Mouse (Mus musculus) limb, embryonic 15.5 days (tissue): ENCODE data around the gene Mvb12a. TPM values are rescaled to one million over a fixed set of nuclear protein-coding genes. Genes with fewer than 3 reads are reported as not detected.
A peak's percentile ranks its signal among the peaks of the same experiment; 100 is the strongest.

Experiments used
- ATAC-seq: fragments of 200-750 bp; cut with Nextera tagmentation; 2 replicates; pipeline ENCODE4 v1.8.0; 2017; ENCODE audit warnings: low read depth, moderate TSS enrichment; ENCODE audit not compliant: insufficient number of reproducible peaks, low FRiP score, low TSS enrichment
- H3K27ac ChIP-seq: fragments of 300-500 bp; sonication (generic); 2 replicates; pipeline ENCODE4 v1.5.1; 2015; ENCODE audit warnings: moderate library complexity, mild to moderate bottlenecking, inconsistent platforms
- H3K27me3 ChIP-seq: fragments of 300-500 bp; sonication (generic); 2 replicates; pipeline ENCODE4 v1.6.1; 2015; ENCODE audit warnings: inconsistent platforms
- H3K36me3 ChIP-seq: fragments of 300-500 bp; sonication (generic); 2 replicates; pipeline ENCODE4 v1.6.1; 2015; ENCODE audit warnings: inconsistent platforms
- H3K4me1 ChIP-seq: fragments of 300-500 bp; sonication (generic); 2 replicates; pipeline ENCODE4 v1.6.1; 2015; ENCODE audit warnings: inconsistent platforms
- H3K4me2 ChIP-seq: fragments of 300-500 bp; sonication (generic); 2 replicates; pipeline ENCODE4 v1.6.1; 2015; ENCODE audit warnings: mild to moderate bottlenecking, inconsistent platforms
- H3K4me3 ChIP-seq: fragments of 300-500 bp; sonication (generic); 2 replicates; pipeline ENCODE4 v1.5.1; 2015; ENCODE audit warnings: mild to moderate bottlenecking, inconsistent platforms
- H3K9ac ChIP-seq: fragments of 300-500 bp; sonication (generic); 2 replicates; pipeline ENCODE4 v1.6.1; 2015; ENCODE audit warnings: inconsistent platforms
- H3K9me3 ChIP-seq: fragments of 300-500 bp; sonication (generic); 2 replicates; pipeline ENCODE4 v1.6.1; 2016; ENCODE audit warnings: inconsistent platforms
- WGBS: fragments of 180-500 bp; shearing (Covaris S2); methylation state at CpG from one replicate; pipeline ENCODE4 v1.1.7; 2015; 5-methylcytosine and 5-hydroxymethylcytosine counted together
- polyA plus RNA-seq: library from polyadenylated mRNA; unstranded; fragments of >200 nt; fragmentation: Nextera tagmentation; extraction: Ambion mirVana; gene quantifications from 2 replicates; pipeline ENCODE4 v1.2.1, GENCODE M21; 2015

Mvb12a gene
- polyA plus RNA-seq, 1 experiment from 2014 or later, result 95.7 TPM

- H3K36me3 ChIP-seq, result peaks cover 32% of the 10 kb centered on the region
- H3K27ac ChIP-seq, result no peak overlapping the region
- H3K4me3 ChIP-seq, result no peak overlapping the region
- H3K9me3 ChIP-seq, result no peaks in the 10 kb centered on the region
- 75% methylated on average over 2 of the region's 2 CpGs for WGBS
- H3K9ac ChIP-seq, result no peak overlapping the region
- ATAC-seq, result no peak
- H3K4me2 ChIP-seq, result no peak overlapping the region
- peaks cover 13% of the 10 kb centered on the region for H3K4me1 ChIP-seq
- no peaks in the 10 kb centered on the region for H3K27me3 ChIP-seq
Measured at GRCm38 (mm10) chr8:71586891-71587290, 44.2 kb downstream of the Mvb12a start.

DNA sequence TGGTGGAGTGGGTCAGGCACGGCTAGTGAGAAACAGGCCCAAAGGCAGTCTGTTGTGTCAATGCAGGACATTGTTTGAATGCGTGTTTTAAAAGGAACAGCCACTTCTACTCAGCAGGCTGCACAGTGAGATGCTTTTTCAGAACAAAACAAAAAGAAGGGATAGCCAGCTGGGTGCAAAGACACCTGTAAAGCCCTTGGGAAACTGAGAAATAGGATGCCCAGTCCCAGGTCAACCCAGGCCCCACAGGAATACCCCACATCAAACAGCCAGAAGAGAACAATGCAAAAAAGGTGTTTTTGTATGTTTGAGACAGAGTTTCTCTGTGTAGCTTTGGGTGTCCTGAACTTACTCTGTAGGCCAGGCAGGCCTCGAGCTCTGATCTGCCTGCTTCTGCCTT lies 46.0 kb downstream of the Mvb12a start:
- no peak for ATAC-seq
- 71% methylated on average over 3 of the region's 3 CpGs for WGBS

GRCm38 (mm10) chr8:71591017-71591416 lies 48.3 kb downstream of the Mvb12a start:
- 25% methylated on average over 5 of the region's 5 CpGs for WGBS
- H3K27ac ChIP-seq, result no peak overlapping the region; the same call in 1 of the 2 replicates

More for the DNA sequence above, 46.0 kb downstream of the Mvb12a start:
- H3K9ac ChIP-seq, result no peak overlapping the region
- no peak overlapping the region for H3K4me2 ChIP-seq
- H3K27me3 ChIP-seq, result no peaks in the 10 kb centered on the region
- H3K27ac ChIP-seq, result no peak overlapping the region
- H3K4me1 ChIP-seq, result peaks cover 27% of the 10 kb centered on the region
- H3K36me3 ChIP-seq, result peaks cover 31% of the 10 kb centered on the region
- H3K9me3 ChIP-seq, result no peaks in the 10 kb centered on the region
- no peak overlapping the region for H3K4me3 ChIP-seq

GRCm38 (mm10) chr8:71591471-71592373 lies 49.0 kb downstream of the Mvb12a start, which contains the start of gene Pgls:
Gene Pgls (plus strand): TSS chr8:71592176.
- Histone ChIP-seq H3K27ac (peak within 1 kb of the TSS; percentile 98), H3K27me3 (no peaks in the 10 kb centered on the region), H3K9ac (peak within 1 kb of the TSS; percentile 95), H3K4me1 (peaks cover 41% of the 10 kb centered on the region), H3K9me3 (no peaks in the 10 kb centered on the region), H3K36me3 (peaks cover 18% of the 10 kb centered on the region), H3K4me2 (peak within 1 kb of the TSS; percentile 92), H3K4me3 (peak within 1 kb of the TSS; percentile 94)
- ATAC-seq, result peak; percentile 87
- under 1% methylated on average over 71 of the region's 71 CpGs for WGBS

More at GRCm38 (mm10) chr8:71591017-71591416, 48.3 kb downstream of the Mvb12a start:
- no peak for ATAC-seq
- peaks cover 34% of the 10 kb centered on the region for H3K4me1 ChIP-seq
- H3K4me2 ChIP-seq, result peak overlapping the region; percentile 92
- H3K36me3 ChIP-seq, result peaks cover 22% of the 10 kb centered on the region
- H3K9ac ChIP-seq, result peak overlapping the region; percentile 95
- no peaks in the 10 kb centered on the region for H3K27me3 ChIP-seq
- H3K9me3 ChIP-seq, result no peaks in the 10 kb centered on the region
- peak overlapping the region; percentile 94 for H3K4me3 ChIP-seq

DNA sequence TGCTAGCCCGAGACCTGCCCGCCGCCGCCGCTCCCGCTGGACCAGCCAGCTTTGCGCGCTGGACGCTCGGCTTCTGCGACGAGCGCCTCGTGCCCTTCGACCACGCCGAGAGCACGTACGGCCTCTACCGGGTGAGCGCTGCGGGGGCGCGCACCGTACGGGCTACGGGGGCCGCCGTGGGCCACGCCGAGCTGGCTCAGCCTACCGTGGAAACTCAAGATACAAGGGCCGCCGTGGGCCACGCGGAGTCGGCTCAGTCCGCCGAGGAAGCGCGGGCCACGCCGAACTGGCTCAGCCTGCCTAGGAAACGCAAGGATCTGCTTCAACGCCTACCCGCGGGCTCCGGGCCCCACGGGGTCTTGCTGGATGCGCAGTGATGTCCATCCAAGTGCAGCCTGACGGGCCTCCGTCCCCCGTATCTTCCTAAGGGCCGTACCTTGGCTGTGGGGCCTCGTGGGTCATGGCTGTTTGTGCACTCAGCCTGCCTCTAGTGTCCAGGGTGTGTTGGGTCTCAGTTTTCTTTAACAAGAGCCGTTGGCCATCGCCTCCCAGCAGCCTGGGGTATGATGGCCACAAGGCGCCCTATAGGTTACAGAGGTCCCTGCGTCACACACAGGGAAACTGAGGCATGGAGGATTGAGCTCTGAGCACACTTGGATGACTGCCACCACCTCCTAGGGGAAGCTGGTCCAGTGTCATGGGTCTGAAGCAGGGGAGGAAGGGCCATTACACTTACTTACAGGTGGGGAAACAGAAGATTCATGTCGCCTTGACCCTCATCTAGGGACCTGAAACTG lies 49.9 kb downstream of the Mvb12a start:
- ATAC-seq, result peak; percentile 62
- Histone ChIP-seq H3K4me3 (peak overlapping the region; percentile 94), H3K36me3 (peaks cover 14% of the 10 kb centered on the region), H3K4me1 (peaks cover 44% of the 10 kb centered on the region), H3K27ac (peak overlapping the region; percentile 98), H3K4me2 (peak overlapping the region; percentile 92), H3K9ac (peak overlapping the region; percentile 95), H3K27me3 (no peaks in the 10 kb centered on the region), H3K9me3 (no peaks in the 10 kb centered on the region)
- 3% methylated on average over 60 of the region's 60 CpGs for WGBS

DNA sequence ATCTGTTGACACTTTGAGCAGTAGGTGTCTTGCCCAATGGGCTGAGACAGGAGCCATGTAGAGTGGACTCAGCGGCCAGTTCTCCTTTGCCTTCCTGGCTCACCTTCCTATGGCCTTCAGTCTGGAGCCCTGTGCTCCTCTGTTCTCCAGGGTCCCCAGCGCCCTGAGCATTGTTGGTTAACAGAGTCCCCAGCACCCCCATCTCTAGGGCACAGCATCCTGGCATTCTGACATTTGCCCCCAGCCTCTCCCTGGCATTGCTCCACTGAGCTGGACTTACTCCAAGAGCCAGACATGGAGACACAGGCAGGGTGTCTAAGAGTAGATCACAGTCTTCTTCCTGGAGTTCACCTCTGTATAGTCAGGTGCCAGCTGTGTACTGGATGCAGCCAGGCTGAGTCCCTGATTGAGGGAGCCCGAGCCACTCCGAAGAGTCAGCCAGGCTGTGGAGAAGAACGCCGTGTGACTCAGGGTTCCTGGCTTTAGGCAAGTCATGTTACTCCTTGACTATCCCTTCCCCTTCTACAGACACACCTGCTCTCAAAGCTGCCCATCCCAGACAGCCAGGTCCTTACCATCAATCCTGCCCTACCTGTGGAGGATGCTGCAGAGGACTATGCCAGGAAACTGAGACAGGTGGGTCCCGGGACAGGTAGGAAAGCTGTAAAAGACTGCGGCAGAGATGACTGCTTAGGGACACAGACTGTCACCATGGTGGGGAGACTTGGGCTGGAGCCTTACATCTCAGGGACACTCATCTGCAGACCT lies 51.0 kb downstream of the Mvb12a start:
- H3K27me3 ChIP-seq, result no peaks in the 10 kb centered on the region
- no peak overlapping the region for H3K27ac ChIP-seq
- H3K4me3 ChIP-seq, result 0 out of 2 replicates have a peak overlapping the region, but pooled peaks have one; percentile 1
- peaks cover 14% of the 10 kb centered on the region for H3K36me3 ChIP-seq
- H3K9ac ChIP-seq, result no peak overlapping the region
- H3K4me2 ChIP-seq, result no peak overlapping the region; the same call in 1 of the 2 replicates
- 92% methylated on average over 8 of the region's 8 CpGs for WGBS
- H3K4me1 ChIP-seq, result peaks cover 44% of the 10 kb centered on the region
- no peaks in the 10 kb centered on the region for H3K9me3 ChIP-seq
- no peak for ATAC-seq

DNA sequence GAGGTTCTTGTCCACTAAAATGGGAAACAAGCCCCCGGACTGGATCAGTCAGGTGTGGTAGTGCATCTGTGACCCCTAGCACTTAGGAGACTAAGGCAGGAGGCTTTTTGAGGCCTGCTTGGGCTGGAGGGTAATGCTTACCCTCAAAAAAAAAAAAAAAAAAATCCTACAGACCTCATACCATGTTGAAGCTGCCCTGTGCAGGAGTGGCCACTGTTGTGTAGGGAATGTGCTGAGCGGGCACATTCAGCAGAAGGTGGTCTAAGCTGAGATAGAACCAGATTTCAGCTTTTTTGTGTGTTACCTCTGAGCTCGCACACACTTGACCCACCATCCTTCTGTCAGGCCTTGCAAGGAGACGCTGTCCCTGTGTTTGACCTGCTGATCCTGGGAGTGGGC lies 51.6 kb downstream of the Mvb12a start:
- peaks cover 14% of the 10 kb centered on the region for H3K36me3 ChIP-seq
- ATAC-seq, result no peak
- H3K9ac ChIP-seq, result no peak overlapping the region
- H3K9me3 ChIP-seq, result no peaks in the 10 kb centered on the region
- H3K4me2 ChIP-seq, result no peak overlapping the region
- WGBS, result 94% methylated on average over 4 of the region's 4 CpGs
- no peak overlapping the region for H3K4me3 ChIP-seq
- H3K4me1 ChIP-seq, result peaks cover 44% of the 10 kb centered on the region
- no peaks in the 10 kb centered on the region for H3K27me3 ChIP-seq
- no peak overlapping the region for H3K27ac ChIP-seq

DNA sequence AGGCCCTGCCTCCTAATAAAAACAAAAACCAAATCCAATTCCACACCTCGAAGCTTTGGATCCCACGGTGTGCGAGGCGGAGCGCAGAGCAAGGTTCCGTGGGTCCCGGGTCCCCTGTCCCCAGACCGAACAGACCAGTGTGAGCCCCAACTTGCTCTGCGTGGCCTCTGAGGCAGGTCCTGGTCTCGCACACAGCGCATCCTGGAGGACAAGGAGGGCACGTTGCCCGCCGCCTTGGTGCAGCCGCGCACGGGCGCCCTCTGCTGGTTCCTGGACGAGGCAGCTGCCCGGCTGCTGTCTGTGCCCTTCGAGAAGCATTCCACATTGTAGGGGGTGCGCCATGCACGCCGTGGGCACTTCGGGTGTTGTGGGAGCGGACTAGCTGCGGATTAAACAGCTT lies 53.1 kb downstream of the Mvb12a start:
- no peaks in the 10 kb centered on the region; the same call in 1 of the 2 replicates for H3K9me3 ChIP-seq
- H3K9ac ChIP-seq, result 0 out of 2 replicates have a peak overlapping the region, but pooled peaks have one; percentile 20
- ATAC-seq, result no peak
- H3K4me1 ChIP-seq, result peaks cover 38% of the 10 kb centered on the region
- 8% methylated on average over 27 of the region's 27 CpGs for WGBS
- peaks cover 5% of the 10 kb centered on the region; the same call in 1 of the 2 replicates for H3K27me3 ChIP-seq
- peak overlapping the region; percentile 25; the same call in 1 of the 2 replicates for H3K4me2 ChIP-seq
- H3K36me3 ChIP-seq, result peaks cover 19% of the 10 kb centered on the region
- H3K4me3 ChIP-seq, result no peak overlapping the region
- no peak overlapping the region for H3K27ac ChIP-seq

DNA sequence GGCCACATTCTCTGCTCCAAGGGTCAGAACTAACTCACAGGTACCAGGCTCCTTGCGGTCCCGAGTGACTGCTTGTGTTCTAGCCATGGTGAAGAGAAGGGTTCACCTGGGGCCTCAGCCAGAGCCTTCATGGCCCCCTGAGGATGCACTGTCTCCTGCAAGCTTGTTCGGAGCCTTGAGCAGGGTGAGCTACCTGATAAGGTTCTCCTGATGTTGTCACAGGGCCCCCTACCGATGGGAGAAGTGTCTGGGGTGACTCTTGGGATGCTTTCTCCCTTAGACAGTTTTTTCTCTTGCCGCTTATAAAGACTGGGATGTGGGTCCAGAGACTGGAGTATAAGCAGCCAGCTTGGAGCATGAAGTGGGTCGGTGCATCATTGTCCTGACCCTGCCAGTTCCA lies 53.7 kb downstream of the Mvb12a start:
- no peak for ATAC-seq
- no peak overlapping the region for H3K4me3 ChIP-seq
- H3K9ac ChIP-seq, result no peak overlapping the region
- H3K4me1 ChIP-seq, result peaks cover 32% of the 10 kb centered on the region
- 58% methylated on average over 6 of the region's 6 CpGs for WGBS
- H3K36me3 ChIP-seq, result peaks cover 19% of the 10 kb centered on the region
- no peaks in the 10 kb centered on the region; the same call in 1 of the 2 replicates for H3K9me3 ChIP-seq
- no peak overlapping the region for H3K4me2 ChIP-seq
- H3K27me3 ChIP-seq, result peaks cover 7% of the 10 kb centered on the region
- H3K27ac ChIP-seq, result no peak overlapping the region; the same call in 1 of the 2 replicates

DNA sequence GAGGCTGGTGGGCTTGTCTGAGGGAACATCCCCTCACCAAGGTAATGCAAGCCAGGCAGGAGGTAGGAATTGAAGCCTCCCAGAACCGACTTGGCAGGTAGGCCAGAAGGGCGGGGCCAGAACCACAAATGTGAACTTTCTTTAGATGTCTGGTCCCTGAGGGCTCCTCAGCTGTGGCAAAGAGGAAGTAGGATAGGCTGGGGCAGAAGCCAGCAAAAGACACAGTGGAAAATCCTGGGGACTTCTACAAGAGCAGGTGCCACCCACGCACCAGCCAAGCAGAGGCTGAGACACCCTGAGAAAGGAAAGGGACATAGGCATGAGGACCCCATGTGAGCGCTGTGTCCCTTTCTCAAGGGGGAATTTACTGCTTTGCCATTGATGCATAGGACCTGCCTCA lies 54.1 kb downstream of the Mvb12a start:
- no peak overlapping the region; the same call in 1 of the 2 replicates for H3K27ac ChIP-seq
- H3K9me3 ChIP-seq, result no peaks in the 10 kb centered on the region; the same call in 1 of the 2 replicates
- no peak for ATAC-seq
- no peak overlapping the region for H3K4me2 ChIP-seq
- H3K9ac ChIP-seq, result no peak overlapping the region
- 59% methylated on average over 4 of the region's 4 CpGs for WGBS
- H3K36me3 ChIP-seq, result peaks cover 19% of the 10 kb centered on the region
- H3K4me1 ChIP-seq, result peaks cover 31% of the 10 kb centered on the region
- no peak overlapping the region for H3K4me3 ChIP-seq
- H3K27me3 ChIP-seq, result peaks cover 11% of the 10 kb centered on the region

GRCm38 (mm10) chr8:71597451-71597850 lies 54.7 kb downstream of the Mvb12a start, which contains the start of gene Fam129c:
Gene Fam129c (plus strand): TSS chr8:71597648.
- H3K27ac ChIP-seq, result no peak within 1 kb of the TSS; the same call in 1 of the 2 replicates
- 84% methylated on average over 3 of the region's 3 CpGs for WGBS
- H3K9ac ChIP-seq, result no peak within 1 kb of the TSS
- peaks cover 19% of the 10 kb centered on the region for H3K36me3 ChIP-seq
- H3K4me3 ChIP-seq, result no peak within 1 kb of the TSS
- peaks cover 37% of the 10 kb centered on the region for H3K4me1 ChIP-seq
- no peak for ATAC-seq
- no peak within 1 kb of the TSS for H3K4me2 ChIP-seq
- H3K27me3 ChIP-seq, result peaks cover 18% of the 10 kb centered on the region
- no peaks in the 10 kb centered on the region; the same call in 1 of the 2 replicates for H3K9me3 ChIP-seq
